Mouse (Mus musculus): ENCODE measurements at regions not wholly inside any gene's neighbourhood (a gene's known extent, or its start where the extent isn't known, plus 50 kb on each side); places are given as distances from the start of the nearest gene placed in this dataset.

DNA sequence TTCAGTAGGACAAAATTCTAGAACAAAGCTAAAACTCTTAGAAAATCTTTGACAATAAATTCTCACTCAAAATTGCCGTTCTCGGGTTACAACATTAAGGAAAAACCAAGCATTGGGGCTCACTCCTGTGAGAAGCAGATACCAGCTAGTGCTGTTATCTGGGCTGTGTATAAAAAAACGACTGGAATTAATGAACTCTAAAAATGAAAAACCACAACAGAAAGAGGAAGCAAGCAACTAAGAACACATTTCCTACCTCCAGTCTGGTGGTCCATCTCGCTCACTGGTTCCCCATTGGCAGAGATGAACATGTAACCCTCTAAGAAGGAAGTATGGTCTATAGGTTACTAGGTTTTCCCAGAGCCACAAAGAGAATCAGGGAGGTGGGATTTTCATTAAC is 824.9 kb upstream of the 2610301B20Rik start:
- TF ChIP-seq USF1 (IDR thresholded peaks at IDR 0.05; ENCODE audit: low read depth, low read length) (no peak), RCOR1 (conservative IDR thresholded peaks at IDR 0.05; ENCODE audit: low read depth, low read length) (no peak), CTCF (conservative IDR thresholded peaks at IDR 0.05 in 1 of 2, IDR thresholded peaks at IDR 0.05 in 1 of 2; ENCODE audit: low read depth in 2 of 2, low read length in 2 of 2) (no peak), ZC3H11A (IDR thresholded peaks at IDR 0.05; ENCODE audit: low read depth, low read length) (no peak), POLR2A (IDR thresholded peaks at IDR 0.05; ENCODE audit: low read depth, low read length) (no peak)
